Mouse (Mus musculus): Measurements from ENCODE around the gene Umps. TPM values are rescaled to one million over a fixed set of nuclear protein-coding genes. Genes with fewer than 3 reads are reported as not detected.

Umps gene
- total and polyA plus RNA-seq, 2 experiments from 2014 or later = 12.6 to 14.3 TPM

- no peak for DNase-seq (ENCODE audit: low spot score)
- Histone ChIP-seq H3K9ac (replicated peaks; ENCODE audit: low read depth, low read length) (no peak overlapping the region), H3K27ac (ENCODE audit: low read depth) (no peak overlapping the region), H3K9me3 (replicated peaks; ENCODE audit: control insufficient read depth, low read length) (no peaks in the 10 kb centered on the region), H3K4me1 (ENCODE audit: control insufficient read depth, insufficient read depth) (peaks cover 56% of the 10 kb centered on the region), H3K27me3 (ENCODE audit: control insufficient read depth, insufficient read depth, low read length) (no peaks in the 10 kb centered on the region), H3K36me3 (replicated peaks; ENCODE audit: control insufficient read depth, insufficient read depth, low read length) (peaks cover 5% of the 10 kb centered on the region; the same call in 1 of the 2 replicates), H3K4me3 (ENCODE audit: low read depth, low read length) (no peak overlapping the region), H3K4me2 (ENCODE audit: low read depth, low read length) (no peak overlapping the region)
- TF ChIP-seq EP300 (IDR thresholded peaks at IDR 0.05; ENCODE audit: low read depth) = no peak
- no peak for TF ChIP-seq CTCF (IDR thresholded peaks at IDR 0.05; ENCODE audit: low read depth)
- ATAC-seq (ENCODE audit: insufficient read depth, low read depth) = no peak
- WGBS = 75% methylated on average over 6 of the region's 6 CpGs
These were observed 36.1 kb downstream of the Umps start for GRCm38 (mm10) chr16:33930785-33931184.

GRCm38 (mm10) chr16:33928788-33929462, 37.9 kb downstream of the Umps start:
- H3K4me1 ChIP-seq (ENCODE audit: control insufficient read depth, insufficient read depth) = peaks cover 50% of the 10 kb centered on the region

GRCm38 (mm10) chr16:33927263-33927824, 39.5 kb downstream of the Umps start:
- WGBS = 46% methylated on average over 6 of the region's 6 CpGs
- peak overlapping the region; percentile 48; the same call in 1 of the 2 replicates for H3K27ac ChIP-seq (ENCODE audit: low read depth)
- H3K9me3 ChIP-seq (replicated peaks; ENCODE audit: control insufficient read depth, low read length) = no peaks in the 10 kb centered on the region
- TF ChIP-seq EP300 (IDR thresholded peaks at IDR 0.05; ENCODE audit: low read depth) = no peak
- no peak; the same call in 1 of the 2 replicates for TF ChIP-seq CTCF (IDR thresholded peaks at IDR 0.05; ENCODE audit: low read depth)
- DNase-seq (ENCODE audit: low spot score) = no peak
- ATAC-seq (ENCODE audit: insufficient read depth, low read depth) = no peak
- H3K9ac ChIP-seq (replicated peaks; ENCODE audit: low read depth, low read length) = no peak overlapping the region
- H3K4me1 ChIP-seq (ENCODE audit: control insufficient read depth, insufficient read depth) = peaks cover 59% of the 10 kb centered on the region
- no peak overlapping the region for H3K4me2 ChIP-seq (ENCODE audit: low read depth, low read length)
- peaks cover 7% of the 10 kb centered on the region for H3K36me3 ChIP-seq (replicated peaks; ENCODE audit: control insufficient read depth, insufficient read depth, low read length)
- no peak overlapping the region for H3K4me3 ChIP-seq (ENCODE audit: low read depth, low read length)
- no peaks in the 10 kb centered on the region for H3K27me3 ChIP-seq (ENCODE audit: control insufficient read depth, insufficient read depth, low read length)

More at GRCm38 (mm10) chr16:33928788-33929462, 37.9 kb downstream of the Umps start:
- H3K9me3 ChIP-seq (replicated peaks; ENCODE audit: control insufficient read depth, low read length) = no peaks in the 10 kb centered on the region
- H3K9ac ChIP-seq (replicated peaks; ENCODE audit: low read depth, low read length) = no peak overlapping the region
- H3K27ac ChIP-seq (ENCODE audit: low read depth) = peak overlapping the region; percentile 77
- 15% methylated on average over 9 of the region's 9 CpGs for WGBS
- H3K4me2 ChIP-seq (ENCODE audit: low read depth, low read length) = no peak overlapping the region
- DNase-seq (ENCODE audit: low spot score) (peak; percentile 76), ATAC-seq (ENCODE audit: insufficient read depth, low read depth) (peak; percentile 80)
- H3K27me3 ChIP-seq (ENCODE audit: control insufficient read depth, insufficient read depth, low read length) = no peaks in the 10 kb centered on the region
- H3K36me3 ChIP-seq (replicated peaks; ENCODE audit: control insufficient read depth, insufficient read depth, low read length) = peaks cover 7% of the 10 kb centered on the region
- TF ChIP-seq EP300 (IDR thresholded peaks at IDR 0.05; ENCODE audit: low read depth) (0 out of 2 replicates have a peak, but pooled peaks have one; percentile 52), CTCF (IDR thresholded peaks at IDR 0.05; ENCODE audit: low read depth) (no peak)
- no peak overlapping the region for H3K4me3 ChIP-seq (ENCODE audit: low read depth, low read length)

- Histone ChIP-seq H3K4me3 (ENCODE audit: low read depth, low read length) (no peak overlapping the region), H3K9me3 (replicated peaks; ENCODE audit: control insufficient read depth, low read length) (no peaks in the 10 kb centered on the region), H3K27ac (ENCODE audit: low read depth) (peak overlapping the region; percentile 63), H3K4me1 (ENCODE audit: control insufficient read depth, insufficient read depth) (peaks cover 40% of the 10 kb centered on the region), H3K36me3 (replicated peaks; ENCODE audit: control insufficient read depth, insufficient read depth, low read length) (peaks cover 17% of the 10 kb centered on the region), H3K27me3 (ENCODE audit: control insufficient read depth, insufficient read depth, low read length) (no peaks in the 10 kb centered on the region), H3K4me2 (ENCODE audit: low read depth, low read length) (no peak overlapping the region), H3K9ac (replicated peaks; ENCODE audit: low read depth, low read length) (no peak overlapping the region)
- TF ChIP-seq CTCF (IDR thresholded peaks at IDR 0.05; ENCODE audit: low read depth) (no peak), EP300 (IDR thresholded peaks at IDR 0.05; ENCODE audit: low read depth) (no peak)
- no peak for DNase-seq (ENCODE audit: low spot score)
- WGBS = 60% methylated on average over 8 of the region's 8 CpGs
- no peak for ATAC-seq (ENCODE audit: insufficient read depth, low read depth)
These were observed 43.1 kb downstream of the Umps start for GRCm38 (mm10) chr16:33923758-33924157.

- 32% methylated on average over 5 of the region's 5 CpGs for WGBS
- TF ChIP-seq CTCF (IDR thresholded peaks at IDR 0.05; ENCODE audit: low read depth) (no peak), EP300 (IDR thresholded peaks at IDR 0.05; ENCODE audit: low read depth) (no peak)
- ATAC-seq (ENCODE audit: insufficient read depth, low read depth) = no peak
- Histone ChIP-seq H3K36me3 (replicated peaks; ENCODE audit: control insufficient read depth, insufficient read depth, low read length) (peaks cover 17% of the 10 kb centered on the region), H3K4me2 (ENCODE audit: low read depth, low read length) (no peak overlapping the region), H3K4me1 (ENCODE audit: control insufficient read depth, insufficient read depth) (peaks cover 32% of the 10 kb centered on the region), H3K4me3 (ENCODE audit: low read depth, low read length) (no peak overlapping the region), H3K27me3 (ENCODE audit: control insufficient read depth, insufficient read depth, low read length) (no peaks in the 10 kb centered on the region), H3K27ac (ENCODE audit: low read depth) (peak overlapping the region; percentile 63), H3K9me3 (replicated peaks; ENCODE audit: control insufficient read depth, low read length) (no peaks in the 10 kb centered on the region), H3K9ac (replicated peaks; ENCODE audit: low read depth, low read length) (no peak overlapping the region)
- DNase-seq (ENCODE audit: low spot score) = no peak
These were observed 43.9 kb downstream of the Umps start for GRCm38 (mm10) chr16:33923001-33923316.
